8 mouse cellular contexts compared by ENCODE assay signal in genomic region chr13:94358401-94359265, GRCm38 (mm10). TPM values are rescaled to one million over a fixed set of nuclear protein-coding genes. Genes with fewer than 3 reads are reported as not detected.
DNase-seq lines count a peak whose midpoint lies in the region; ATAC-seq and TF ChIP-seq lines count a peak whose summit lies in the region.

TSS of gene Ap3b1 (plus strand) at chr13:94358960.

- no peaks in the 10 kb centered on the region for H3K36me3 ChIP-seq in embryonic facial prominence, embryonic 11.5 days (replicated peaks; ENCODE audit: control insufficient read depth, insufficient read depth, low read depth, low read length)
- 0 out of 2 replicates have a peak, but pooled peaks cover 3% of the 10 kb centered on the region for H3K36me3 ChIP-seq in limb, embryonic 12.5 days
- H3K36me3 ChIP-seq in midbrain, embryonic 15.5 days (replicated peaks), result no peaks in the 10 kb centered on the region
- H3K36me3 ChIP-seq in spleen, adult 2 months (ENCODE audit: control insufficient read depth, insufficient read depth, low read length), result no peaks in the 10 kb centered on the region

- peak; percentile 84 for DNase-seq in layer of hippocampus, adult 11-12 months (ENCODE audit: low spot score)
- no peak for DNase-seq in layer of hippocampus, adult 9-10 months (ENCODE audit: low spot score)
- peak; percentile 93 for DNase-seq in embryonic facial prominence, embryonic 11.5 days (ENCODE audit: low spot score)
- peak; percentile 80 for DNase-seq in kidney, adult 11 months
- DNase-seq in spleen, adult 2 months (ENCODE audit: low read depth in 1 of 2, low spot score in 2 of 2), result peak; percentile 59 to 86

- peak within 1 kb of the TSS; percentile 82 for H3K4me3 ChIP-seq in embryonic facial prominence, embryonic 11.5 days (ENCODE audit: low read depth, low read length)
- peak within 1 kb of the TSS; percentile 78 for H3K4me3 ChIP-seq in limb, embryonic 12.5 days (replicated peaks)
- H3K4me3 ChIP-seq in midbrain, embryonic 15.5 days, result peak within 1 kb of the TSS; percentile 98
- peak within 1 kb of the TSS; percentile 83 for H3K4me3 ChIP-seq in spleen, adult 2 months (ENCODE audit: extremely low read depth, insufficient read depth, insufficient read length)

- H3K27me3 ChIP-seq in embryonic facial prominence, embryonic 11.5 days (ENCODE audit: control insufficient read depth, insufficient read depth, low read length), result no peaks in the 10 kb centered on the region
- no peaks in the 10 kb centered on the region for H3K27me3 ChIP-seq in limb, embryonic 12.5 days
- H3K27me3 ChIP-seq in midbrain, embryonic 15.5 days (replicated peaks), result no peaks in the 10 kb centered on the region
- no peaks in the 10 kb centered on the region for H3K27me3 ChIP-seq in spleen, adult 2 months (ENCODE audit: control insufficient read depth, insufficient read depth, low read length)

- TF ChIP-seq CTCF in spleen, adult 2 months (IDR thresholded peaks at IDR 0.05; ENCODE audit: extremely low read depth, insufficient read depth, insufficient read length, insufficient replicate concordance), result no peak

- peak; percentile 72 for TF ChIP-seq POLR2A in spleen, adult 2 months (IDR thresholded peaks at IDR 0.05; ENCODE audit: low read depth, low read length)

- peak; percentile 95 for ATAC-seq in embryonic facial prominence, embryonic 11.5 days (replicated peaks; ENCODE audit: insufficient number of reproducible peaks, low FRiP score, low TSS enrichment, low read depth)
- peak; percentile 78 for ATAC-seq in granulocyte monocyte progenitor cell, adult 5-6 weeks (replicated peaks; ENCODE audit: poor library complexity, severe bottlenecking)
- ATAC-seq in limb, embryonic 12.5 days (ENCODE audit: insufficient number of reproducible peaks, insufficient read depth, low FRiP score, low TSS enrichment, low read depth), result peak; percentile 96
- peak; percentile 97 for ATAC-seq in midbrain, embryonic 15.5 days (replicated peaks)

- H3K4me1 ChIP-seq in embryonic facial prominence, embryonic 11.5 days (ENCODE audit: control insufficient read depth, insufficient read depth, low read length), result no peaks in the 10 kb centered on the region
- peaks cover 6% of the 10 kb centered on the region; the same call in 1 of the 2 replicates for H3K4me1 ChIP-seq in limb, embryonic 12.5 days (replicated peaks)
- peaks cover 15% of the 10 kb centered on the region for H3K4me1 ChIP-seq in midbrain, embryonic 15.5 days
- H3K4me1 ChIP-seq in spleen, adult 2 months (ENCODE audit: control insufficient read depth, insufficient read depth, insufficient read length), result peaks cover 4% of the 10 kb centered on the region

- under 1% methylated on average over 76 of the region's 79 CpGs for WGBS in embryonic facial prominence, embryonic 11.5 days
- WGBS in limb, embryonic 12.5 days, result under 1% methylated on average over 79 of the region's 79 CpGs
- under 1% methylated on average over 73 of the region's 79 CpGs for WGBS in midbrain, embryonic 15.5 days
- WGBS in spleen, adult 2 months, result under 1% methylated on average over 78 of the region's 79 CpGs

- peak within 1 kb of the TSS; percentile 82 for H3K9ac ChIP-seq in embryonic facial prominence, embryonic 11.5 days (replicated peaks; ENCODE audit: low read length)
- H3K9ac ChIP-seq in limb, embryonic 12.5 days (replicated peaks), result peak within 1 kb of the TSS; percentile 80
- H3K9ac ChIP-seq in midbrain, embryonic 15.5 days, result peak within 1 kb of the TSS; percentile 91

- peak within 1 kb of the TSS; percentile 66 for H3K27ac ChIP-seq in embryonic facial prominence, embryonic 11.5 days (replicated peaks; ENCODE audit: low read depth, low read length)
- H3K27ac ChIP-seq in limb, embryonic 12.5 days, result peak within 1 kb of the TSS; percentile 91
- peak within 1 kb of the TSS; percentile 77 for H3K27ac ChIP-seq in midbrain, embryonic 15.5 days
- H3K27ac ChIP-seq in spleen, adult 2 months (ENCODE audit: insufficient read depth, low read length), result peak within 1 kb of the TSS; percentile 82

- peak within 1 kb of the TSS; percentile 77 for H3K4me2 ChIP-seq in embryonic facial prominence, embryonic 11.5 days (ENCODE audit: low read depth, low read length)
- peak within 1 kb of the TSS; percentile 77 for H3K4me2 ChIP-seq in limb, embryonic 12.5 days
- H3K4me2 ChIP-seq in midbrain, embryonic 15.5 days, result peak within 1 kb of the TSS; percentile 83

- no peaks in the 10 kb centered on the region for H3K9me3 ChIP-seq in embryonic facial prominence, embryonic 11.5 days (replicated peaks; ENCODE audit: control insufficient read depth, low read length)
- no peaks in the 10 kb centered on the region for H3K9me3 ChIP-seq in limb, embryonic 12.5 days
- no peaks in the 10 kb centered on the region for H3K9me3 ChIP-seq in midbrain, embryonic 15.5 days

RNA-seq across cellular contexts. Expression of gene Ap3b1, which starts in this region (rescaled TPM):
- 43.4 and 45.1 TPM in 2 replicates for polyA plus RNA-seq in embryonic facial prominence, embryonic 11.5 days (2014; fragmentation: Nextera tagmentation; extraction: Ambion mirVana)
- 47.2 and 70.3 TPM in 2 replicates for total RNA-seq in granulocyte monocyte progenitor cell, adult 5-6 weeks (2014; fragmentation: Nextera tagmentation)
- total RNA-seq in granulocyte monocyte progenitor cell, adult 5-6 weeks (2017), result 87.4 and 88.1 TPM in 2 replicates
- 44.2 and 44.7 TPM in 2 replicates for polyA plus RNA-seq in limb, embryonic 12.5 days (2016; fragmentation: Nextera tagmentation; extraction: Ambion mirVana)
- 27.3 and 27.7 TPM in 2 replicates for polyA plus RNA-seq in midbrain, embryonic 15.5 days (2015; fragmentation: Nextera tagmentation; extraction: Ambion mirVana)
- polyA plus RNA-seq in spleen, adult 2 months (2012; rRNA removed), result 18.3 and 20.7 TPM in 2 replicates
